Mouse (Mus musculus): Measurements from ENCODE around the gene Wdr26. TPM values are rescaled to one million over a fixed set of nuclear protein-coding genes. Genes with fewer than 3 reads are reported as not detected.

Wdr26 gene
- polyA plus RNA-seq, 1 experiment, result 38.4 TPM

- Histone ChIP-seq H3K27me3 (ENCODE audit: control insufficient read depth, insufficient read depth, insufficient read length) (no peaks in the 10 kb centered on the region), H3K79me3 (ENCODE audit: low read depth) (peaks cover 17% of the 10 kb centered on the region), H3K4me3 (ENCODE audit: insufficient read depth, poor library complexity, severe bottlenecking) (peak overlapping the region; percentile 74), H3K79me2 (ENCODE audit: control insufficient read depth, insufficient read depth) (peaks cover 46% of the 10 kb centered on the region), H3K36me3 (ENCODE audit: control insufficient read depth, insufficient read depth) (peaks cover 23% of the 10 kb centered on the region), H3ac (ENCODE audit: control insufficient read depth, insufficient read length, low read depth) (peak overlapping the region; percentile 64)
- TF ChIP-seq MYOD1 (IDR thresholded peaks at IDR 0.05; ENCODE audit: control insufficient read depth, insufficient read length, low read depth) (no peak), USF1 (IDR thresholded peaks at IDR 0.05; ENCODE audit: low read depth) (no peak), CEBPB (IDR thresholded peaks at IDR 0.05; ENCODE audit: low read depth) (no peak), MAX (IDR thresholded peaks at IDR 0.05) (no peak)
Observed at GRCm38 (mm10) chr1:181144966-181145365, 66.8 kb downstream of the Wdr26 start.

DNA sequence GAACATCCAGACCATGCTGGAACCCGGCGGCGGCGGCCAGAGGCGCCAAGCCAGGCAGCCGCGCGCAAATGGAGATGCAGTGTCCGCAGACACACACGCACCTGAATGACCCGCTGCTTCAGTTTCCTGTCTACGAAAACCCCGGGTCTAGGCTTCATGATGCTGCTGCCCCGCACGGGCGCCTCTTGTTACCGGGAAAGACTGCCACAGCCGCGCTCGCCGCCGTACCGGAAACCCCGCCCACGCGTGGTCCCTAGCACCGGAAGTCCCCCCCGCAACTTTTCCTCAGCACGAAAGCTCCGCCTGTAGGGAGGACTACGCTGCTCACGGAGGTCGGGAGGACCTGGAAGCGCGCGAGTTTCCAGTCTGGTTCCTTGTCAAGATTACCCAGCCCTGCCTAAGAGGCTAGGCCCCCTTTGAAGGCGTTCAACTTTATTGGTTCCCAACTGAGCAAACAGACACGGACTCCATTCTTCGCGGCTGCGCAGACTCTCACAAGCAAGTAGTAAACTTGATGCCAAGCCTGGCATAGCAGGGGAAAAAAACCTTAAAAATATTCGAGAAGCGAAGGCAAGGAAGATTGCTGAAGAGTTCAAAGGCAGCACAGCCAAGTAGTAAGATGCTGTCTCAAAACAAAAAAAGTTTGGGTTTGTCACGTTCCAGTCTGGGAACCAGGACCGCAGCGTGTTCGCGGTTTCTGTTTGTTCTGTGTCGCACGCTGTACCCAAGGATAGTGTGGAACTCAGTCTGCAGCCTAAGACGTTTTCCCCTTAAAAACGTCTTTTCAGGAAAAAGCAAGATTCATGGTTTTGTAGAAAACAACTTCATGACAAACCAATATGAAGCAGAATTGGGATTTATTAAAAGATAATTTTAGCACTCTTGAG lies 67.6 kb downstream of the Wdr26 start, which contains the start of the genes Nvl and Cnih4:
Gene Nvl (minus strand): TSS at position 255 of the 887 bp plus-strand sequence.
Gene Cnih4 (plus strand): TSS at position 744 of the 887 bp plus-strand sequence.
- Histone ChIP-seq H3ac (ENCODE audit: control insufficient read depth, insufficient read length, low read depth) (peak within 1 kb of the TSS; percentile 91), H3K36me3 (ENCODE audit: control insufficient read depth, insufficient read depth) (peaks cover 30% of the 10 kb centered on the region), H3K27me3 (ENCODE audit: control insufficient read depth, insufficient read depth, insufficient read length) (no peaks in the 10 kb centered on the region), H3K79me3 (ENCODE audit: low read depth) (peaks cover 17% of the 10 kb centered on the region), H3K4me3 (ENCODE audit: insufficient read depth, poor library complexity, severe bottlenecking) (peak within 1 kb of the TSS; percentile 74), H3K79me2 (ENCODE audit: control insufficient read depth, insufficient read depth) (peaks cover 53% of the 10 kb centered on the region)
- TF ChIP-seq CEBPB (IDR thresholded peaks at IDR 0.05; ENCODE audit: low read depth) (no peak), USF1 (IDR thresholded peaks at IDR 0.05; ENCODE audit: low read depth) (no peak), MAX (IDR thresholded peaks at IDR 0.05) (peak; percentile 87)

- Histone ChIP-seq H3K27me3 (ENCODE audit: control insufficient read depth, insufficient read depth, insufficient read length) (no peaks in the 10 kb centered on the region), H3ac (ENCODE audit: control insufficient read depth, insufficient read length, low read depth) (peak overlapping the region; percentile 91), H3K79me2 (ENCODE audit: control insufficient read depth, insufficient read depth) (peaks cover 54% of the 10 kb centered on the region), H3K79me3 (ENCODE audit: low read depth) (peaks cover 17% of the 10 kb centered on the region), H3K36me3 (ENCODE audit: control insufficient read depth, insufficient read depth) (peaks cover 36% of the 10 kb centered on the region), H3K4me3 (ENCODE audit: insufficient read depth, poor library complexity, severe bottlenecking) (peak overlapping the region; percentile 74)
- TF ChIP-seq MAX (IDR thresholded peaks at IDR 0.05), result no peak
- TF ChIP-seq USF1 (IDR thresholded peaks at IDR 0.05; ENCODE audit: low read depth), result no peak
- TF ChIP-seq MYOG (IDR thresholded peaks at IDR 0.05; ENCODE audit: control insufficient read depth, extremely low read depth, insufficient read length), result no peak
- TF ChIP-seq CTCF (IDR thresholded peaks at IDR 0.05; ENCODE audit: control insufficient read depth, insufficient read depth, insufficient read length), result no peak
- no peak for TF ChIP-seq FOSL1 (IDR thresholded peaks at IDR 0.05; ENCODE audit: insufficient read depth, low read length, poor library complexity, severe bottlenecking)
- TF ChIP-seq CEBPB (IDR thresholded peaks at IDR 0.05; ENCODE audit: low read depth), result no peak
- no peak for TF ChIP-seq MYOD1 (IDR thresholded peaks at IDR 0.05; ENCODE audit: control insufficient read depth, insufficient read length, low read depth)
Observed at GRCm38 (mm10) chr1:181143609-181143949, 68.2 kb downstream of the Wdr26 start.

DNA sequence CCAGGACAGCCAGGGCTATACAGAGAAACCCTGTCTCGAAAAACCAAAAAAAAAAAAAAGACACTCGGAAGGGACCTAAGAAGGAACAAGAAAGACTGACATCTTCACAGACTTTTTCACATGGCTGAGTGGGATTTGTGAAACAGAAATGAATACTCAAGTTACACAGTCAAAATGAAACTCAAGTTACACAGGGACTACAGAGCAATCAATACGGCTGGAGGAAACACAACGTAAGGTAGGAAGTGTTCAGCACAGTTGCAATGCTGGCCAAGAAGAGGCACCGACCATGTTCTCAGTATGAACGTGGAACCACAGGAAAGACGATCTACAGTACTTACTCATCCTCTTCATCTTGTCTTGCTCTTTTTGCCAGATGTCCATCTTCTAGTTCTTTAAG lies 73.1 kb downstream of the Wdr26 start:
- peaks cover 81% of the 10 kb centered on the region for H3K36me3 ChIP-seq (ENCODE audit: control insufficient read depth, insufficient read depth)
- H3ac ChIP-seq (ENCODE audit: control insufficient read depth, insufficient read length, low read depth), result no peak overlapping the region
- H3K79me3 ChIP-seq (ENCODE audit: low read depth), result peaks cover 17% of the 10 kb centered on the region
- no peak for TF ChIP-seq CTCF (IDR thresholded peaks at IDR 0.05; ENCODE audit: control insufficient read depth, insufficient read depth, insufficient read length)
- TF ChIP-seq MYOD1 (IDR thresholded peaks at IDR 0.05; ENCODE audit: control insufficient read depth, insufficient read length, low read depth), result no peak
- TF ChIP-seq FOSL1 (IDR thresholded peaks at IDR 0.05; ENCODE audit: insufficient read depth, low read length, poor library complexity, severe bottlenecking), result no peak
- TF ChIP-seq MAX (IDR thresholded peaks at IDR 0.05), result no peak
- TF ChIP-seq MYOG (IDR thresholded peaks at IDR 0.05; ENCODE audit: control insufficient read depth, extremely low read depth, insufficient read length), result no peak
- TF ChIP-seq CEBPB (IDR thresholded peaks at IDR 0.05; ENCODE audit: low read depth), result no peak
- no peak for TF ChIP-seq USF1 (IDR thresholded peaks at IDR 0.05; ENCODE audit: low read depth)
- H3K27me3 ChIP-seq (ENCODE audit: control insufficient read depth, insufficient read depth, insufficient read length), result no peaks in the 10 kb centered on the region
- no peak overlapping the region for H3K4me3 ChIP-seq (ENCODE audit: insufficient read depth, poor library complexity, severe bottlenecking)
- H3K79me2 ChIP-seq (ENCODE audit: control insufficient read depth, insufficient read depth), result peaks cover 44% of the 10 kb centered on the region

GRCm38 (mm10) chr1:181131915-181132314 lies 79.9 kb downstream of the Wdr26 start:
- peaks cover 89% of the 10 kb centered on the region for H3K36me3 ChIP-seq (ENCODE audit: control insufficient read depth, insufficient read depth)
- H3K79me3 ChIP-seq (ENCODE audit: low read depth), result peaks cover 3% of the 10 kb centered on the region
- no peak overlapping the region for H3K4me3 ChIP-seq (ENCODE audit: insufficient read depth, poor library complexity, severe bottlenecking)
- H3K27me3 ChIP-seq (ENCODE audit: control insufficient read depth, insufficient read depth, insufficient read length), result no peaks in the 10 kb centered on the region
- H3K79me2 ChIP-seq (ENCODE audit: control insufficient read depth, insufficient read depth), result no peaks in the 10 kb centered on the region
- peak; percentile 62 for TF ChIP-seq MAX (IDR thresholded peaks at IDR 0.05)
- TF ChIP-seq FOSL1 (IDR thresholded peaks at IDR 0.05; ENCODE audit: insufficient read depth, low read length, poor library complexity, severe bottlenecking), result peak; percentile 32
- no peak for TF ChIP-seq MYOD1 (IDR thresholded peaks at IDR 0.05; ENCODE audit: control insufficient read depth, insufficient read length, low read depth)
- no peak overlapping the region for H3ac ChIP-seq (ENCODE audit: control insufficient read depth, insufficient read length, low read depth)

DNA sequence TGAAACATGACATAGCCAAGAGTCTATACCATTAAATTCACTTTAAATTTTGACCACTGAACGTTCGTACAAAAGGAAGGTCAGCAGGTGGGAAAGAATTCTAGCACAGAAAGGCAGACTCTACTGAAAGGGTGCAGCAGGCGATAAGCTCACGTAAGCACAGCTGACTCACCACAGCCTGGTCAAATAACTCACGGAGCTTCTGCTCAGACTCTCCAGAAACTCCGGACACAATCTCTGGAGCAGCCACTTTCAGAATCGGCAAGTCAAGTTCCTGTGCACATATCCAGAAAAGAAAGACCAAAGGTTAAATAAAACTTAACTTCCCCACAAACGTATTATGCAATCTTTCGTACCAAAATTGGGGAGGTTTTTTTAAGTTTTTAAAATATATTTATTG lies 85.0 kb downstream of the Wdr26 start:
- Histone ChIP-seq H3K36me3 (ENCODE audit: control insufficient read depth, insufficient read depth) (peaks cover 92% of the 10 kb centered on the region), H3ac (ENCODE audit: control insufficient read depth, insufficient read length, low read depth) (no peak overlapping the region), H3K79me2 (ENCODE audit: control insufficient read depth, insufficient read depth) (no peaks in the 10 kb centered on the region), H3K4me3 (ENCODE audit: insufficient read depth, poor library complexity, severe bottlenecking) (no peak overlapping the region), H3K79me3 (ENCODE audit: low read depth) (peaks cover 6% of the 10 kb centered on the region), H3K27me3 (ENCODE audit: control insufficient read depth, insufficient read depth, insufficient read length) (no peaks in the 10 kb centered on the region)
- TF ChIP-seq CTCF (IDR thresholded peaks at IDR 0.05; ENCODE audit: control insufficient read depth, insufficient read depth, insufficient read length) (no peak), MYOG (IDR thresholded peaks at IDR 0.05; ENCODE audit: control insufficient read depth, extremely low read depth, insufficient read length) (no peak), USF1 (IDR thresholded peaks at IDR 0.05; ENCODE audit: low read depth) (no peak), FOSL1 (IDR thresholded peaks at IDR 0.05; ENCODE audit: insufficient read depth, low read length, poor library complexity, severe bottlenecking) (no peak), MAX (IDR thresholded peaks at IDR 0.05) (no peak), MYOD1 (IDR thresholded peaks at IDR 0.05; ENCODE audit: control insufficient read depth, insufficient read length, low read depth) (no peak), CEBPB (IDR thresholded peaks at IDR 0.05; ENCODE audit: low read depth) (no peak)

Data from C2C12 (cell line).